Mouse (Mus musculus): Measurements from ENCODE around the gene Nrd1.

Nrd1 gene

DNA sequence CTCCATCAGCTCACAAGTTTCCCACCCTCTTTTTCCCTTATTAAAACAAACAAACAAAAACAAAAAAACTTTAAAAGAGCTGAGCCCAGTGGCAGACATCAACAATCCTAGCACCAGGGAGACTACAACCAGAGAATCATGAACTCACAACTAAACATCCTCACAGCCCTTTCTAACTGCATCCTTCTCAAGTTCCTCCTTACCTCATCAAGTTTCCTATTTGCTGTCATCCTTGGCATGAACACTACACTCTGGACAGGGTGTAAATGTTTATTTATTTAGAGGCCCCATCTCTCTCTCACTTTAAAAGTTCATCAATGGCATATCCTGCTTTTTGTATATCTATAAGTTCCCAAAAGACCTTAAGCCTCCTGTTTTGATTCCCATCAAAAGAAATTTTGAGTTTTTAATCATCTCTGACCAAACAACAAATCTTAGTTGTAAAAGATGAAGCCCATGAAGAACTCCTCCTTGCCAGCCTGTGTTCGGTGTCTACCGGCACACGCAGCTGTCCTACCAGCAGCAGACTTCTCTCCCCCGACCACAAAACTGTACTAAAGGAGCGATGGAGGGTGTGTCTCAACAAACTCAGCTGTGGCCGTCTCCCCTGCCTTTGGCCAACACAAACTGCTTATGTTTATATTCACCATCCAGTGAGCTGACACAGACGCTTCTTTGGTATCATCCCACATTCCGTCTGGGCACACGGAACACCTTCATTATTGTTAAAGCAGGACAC is 102.9 kb downstream of the Nrd1 start:
- 67% methylated on average over 9 of the region's 9 CpGs for WGBS

- 39% methylated on average over 3 of the region's 3 CpGs for WGBS
Measured at GRCm38 (mm10) chr4:109106034-109106433, 105.6 kb downstream of the Nrd1 start.

DNA sequence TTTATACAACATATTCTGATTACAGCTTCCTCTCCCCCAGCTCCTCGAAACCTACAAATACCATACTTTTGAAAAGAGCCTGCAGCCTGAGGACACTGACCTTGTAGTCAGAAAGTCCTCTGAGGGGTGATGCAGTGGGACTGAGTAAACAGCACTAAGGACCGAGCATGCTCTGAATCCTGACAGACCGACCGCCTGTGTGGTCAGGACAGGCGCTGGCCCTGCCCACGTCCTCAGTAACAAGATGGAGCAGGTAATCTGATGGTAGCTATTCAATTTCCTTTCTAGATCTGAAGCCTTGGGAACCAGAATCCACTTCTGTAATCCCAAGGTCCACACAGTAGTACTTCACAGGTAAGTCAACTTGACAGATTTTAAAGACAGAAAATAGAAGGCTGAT is 108.6 kb downstream of the Nrd1 start:
- 95% methylated on average over 6 of the region's 6 CpGs for WGBS

- 94% methylated on average over 10 of the region's 10 CpGs for WGBS
Measured at GRCm38 (mm10) chr4:109109686-109110085, 109.2 kb downstream of the Nrd1 start.

GRCm38 (mm10) chr4:109110978-109111377 is 110.5 kb downstream of the Nrd1 start:
- 86% methylated on average over 2 of the region's 2 CpGs for WGBS
